Mouse (Mus musculus) layer of hippocampus, postnatal 36 days (tissue): ENCODE measurements at regions not wholly inside any gene's neighbourhood (a gene's known extent, or its start where the extent isn't known, plus 50 kb on each side); places are given as distances from the start of the nearest gene placed in this dataset.

Experiments
- DNase-seq, 2 experiments: peaks; one replicate each; pipeline ENCODE4 v3.0.0; 2022

DNA sequence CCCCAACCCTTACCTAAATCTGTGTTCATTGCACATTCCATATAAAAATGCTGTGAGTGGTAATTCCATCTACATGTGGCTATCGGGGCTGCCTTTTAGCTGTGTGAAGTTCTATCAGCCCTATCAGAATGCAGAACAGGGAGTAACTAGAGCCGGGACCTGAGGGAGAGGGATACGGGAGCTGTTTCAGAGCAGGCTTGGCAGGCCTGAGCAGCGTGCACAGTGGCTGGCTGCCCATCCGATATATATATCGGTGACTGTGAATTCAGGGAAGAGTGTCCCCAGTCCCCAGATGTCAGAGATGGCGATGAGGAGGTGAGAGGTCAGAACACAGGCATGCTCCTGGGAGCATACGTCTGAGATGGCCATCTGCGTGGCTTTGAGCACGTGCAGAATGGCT is 79.0 kb downstream of the Arl4c start:
- DNase-seq, result no peak

GRCm38 (mm10) chr1:88622356-88622755 is 79.7 kb downstream of the Arl4c start:
- no peak for DNase-seq

DNA sequence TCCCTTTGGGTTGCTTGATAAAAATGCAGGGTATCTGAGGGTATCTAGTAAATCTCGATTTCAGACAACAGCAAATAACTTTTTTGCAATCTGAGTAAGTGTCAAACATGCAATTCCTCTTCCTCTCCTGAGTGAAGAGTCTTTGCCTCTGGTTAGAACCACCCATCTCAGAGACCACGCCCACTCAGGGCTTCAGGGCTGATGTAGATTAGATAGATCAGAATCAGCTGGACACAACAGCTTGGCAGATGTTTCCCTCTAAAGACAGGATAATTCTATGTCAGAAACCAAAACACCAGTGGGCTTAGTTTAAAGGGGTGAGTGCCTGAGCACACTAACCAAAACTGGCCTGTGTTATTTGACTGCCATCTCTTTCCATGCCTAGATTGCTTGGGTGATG is 80.8 kb downstream of the Arl4c start:
- DNase-seq, result no peak

DNA sequence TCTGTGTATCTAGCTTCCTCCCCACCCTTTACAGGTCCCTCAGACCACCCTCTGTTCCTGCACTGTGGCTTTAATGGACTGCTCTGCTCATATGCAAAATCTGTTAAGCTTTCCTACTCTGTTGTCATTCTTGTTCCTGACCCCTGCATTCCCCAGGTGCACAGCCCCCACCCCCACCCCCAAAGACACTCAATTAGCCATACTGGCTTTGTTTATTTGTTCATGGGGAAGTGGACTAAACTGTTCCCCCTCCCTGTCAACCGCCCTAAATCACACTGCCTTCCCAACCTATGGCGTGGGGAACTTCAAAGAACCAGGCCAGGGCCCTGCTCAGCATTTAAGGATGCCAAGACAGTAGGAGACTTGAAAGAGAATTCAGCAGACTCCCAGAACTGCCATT is 89.0 kb downstream of the Arl4c start:
- no peak for DNase-seq

DNA sequence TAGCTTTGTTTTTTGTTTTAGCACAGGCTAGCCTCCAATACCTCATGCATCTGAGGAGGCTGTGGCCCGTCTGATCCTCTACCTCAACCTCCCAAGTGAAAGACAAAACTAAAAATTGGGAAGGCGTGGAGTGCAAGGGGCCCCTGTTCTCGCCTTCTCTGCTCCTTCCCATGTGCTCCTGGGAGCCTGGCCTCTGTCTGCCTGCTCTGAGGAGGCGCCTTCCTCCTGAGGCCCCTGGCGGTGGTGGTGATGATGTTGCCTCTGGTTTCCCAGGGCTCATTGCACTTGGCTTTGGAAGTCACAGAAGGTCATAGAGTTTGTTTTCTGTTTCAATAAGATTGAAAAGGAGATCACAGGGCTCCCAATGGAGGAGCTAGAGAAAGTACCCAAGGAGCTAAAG is 90.8 kb downstream of the Arl4c start:
- DNase-seq, result no peak

DNA sequence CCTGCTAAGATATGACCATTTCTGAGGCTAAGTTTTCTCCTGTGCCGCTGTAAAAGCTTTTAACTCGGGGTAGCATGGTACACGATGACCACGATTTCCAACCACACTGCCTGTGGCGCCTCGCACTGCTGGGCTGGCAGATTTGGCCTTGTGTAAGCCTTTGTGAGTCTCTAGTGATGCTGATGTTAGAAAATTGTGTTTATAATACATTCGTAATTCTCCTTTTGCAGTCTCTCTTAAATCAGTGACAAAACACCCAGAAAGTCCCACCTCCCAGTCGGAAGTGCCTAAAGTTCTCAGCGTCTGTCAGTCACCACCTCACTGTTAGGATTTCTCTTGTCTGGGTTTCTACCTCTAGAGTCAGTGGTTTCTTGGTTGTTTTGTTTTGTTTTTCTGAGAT is 91.2 kb downstream of the Arl4c start:
- DNase-seq, result no peak

DNA sequence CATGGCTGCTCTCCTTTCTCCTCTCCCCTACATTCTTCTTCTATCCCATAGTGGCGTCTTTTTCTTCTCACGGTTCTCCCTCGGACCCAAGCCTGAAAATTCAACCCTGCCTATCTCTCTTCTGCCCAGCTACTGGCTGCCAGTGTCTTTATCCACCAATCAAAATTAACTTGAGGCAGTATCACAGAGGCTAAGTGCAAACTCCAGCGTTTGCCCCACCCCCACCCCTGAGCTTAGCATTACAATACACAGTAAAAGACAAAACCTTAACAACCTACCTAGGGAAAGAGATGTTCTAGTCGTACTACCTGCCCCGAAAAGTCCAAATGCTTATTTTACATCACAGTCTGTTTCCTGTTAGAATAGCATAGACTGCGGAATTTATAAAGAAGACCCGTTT is 93.2 kb downstream of the Arl4c start:
- no peak for DNase-seq

DNA sequence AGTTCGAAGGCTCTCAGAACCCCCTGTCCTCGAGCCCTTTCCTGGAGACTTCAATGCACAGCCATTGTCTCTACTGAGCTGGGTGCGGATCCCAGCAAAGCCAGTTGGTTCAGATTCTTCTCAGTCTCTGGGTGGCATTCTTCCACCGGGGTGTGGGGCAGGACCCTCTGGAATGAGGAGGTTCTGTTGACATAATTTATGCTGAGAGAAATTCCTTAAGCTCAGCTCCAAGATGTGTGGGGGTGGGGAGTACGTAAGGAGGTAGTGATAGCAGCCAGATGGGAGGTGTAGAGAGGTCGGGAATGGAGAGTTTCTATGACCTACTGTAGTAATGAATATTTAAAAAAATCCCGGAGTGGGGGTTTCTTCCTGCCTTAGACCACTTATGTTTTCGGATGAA is 93.8 kb downstream of the Arl4c start:
- no peak for DNase-seq

DNA sequence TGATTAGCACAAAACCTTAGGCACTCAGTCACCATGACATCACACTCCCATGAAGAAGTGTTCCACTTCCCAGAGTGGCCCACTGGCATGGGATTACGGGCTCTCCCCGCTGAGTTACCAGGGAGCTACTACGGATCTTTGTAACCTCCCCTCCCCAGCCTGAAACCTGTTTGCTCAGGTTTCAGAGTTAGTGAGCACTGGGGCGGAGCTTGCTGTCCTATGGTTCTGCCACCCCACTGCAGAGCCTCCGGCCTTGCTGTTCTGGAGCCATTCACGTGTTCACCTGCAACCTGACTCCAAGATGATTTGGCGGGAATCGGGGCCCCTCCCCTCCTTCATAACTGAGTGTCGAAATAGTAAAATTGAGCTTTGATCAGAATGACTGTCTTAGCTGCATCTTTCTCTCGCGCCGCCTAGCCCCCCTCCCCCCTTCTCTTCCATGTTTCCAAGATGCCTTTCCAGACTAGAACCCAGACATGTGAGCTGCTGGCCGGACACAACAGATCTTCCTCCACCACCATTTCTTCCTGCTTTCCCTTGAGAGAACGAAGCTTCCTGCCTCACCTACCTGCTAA is 95.8 kb upstream of the Glrp1 start:
- no peak for DNase-seq

DNA sequence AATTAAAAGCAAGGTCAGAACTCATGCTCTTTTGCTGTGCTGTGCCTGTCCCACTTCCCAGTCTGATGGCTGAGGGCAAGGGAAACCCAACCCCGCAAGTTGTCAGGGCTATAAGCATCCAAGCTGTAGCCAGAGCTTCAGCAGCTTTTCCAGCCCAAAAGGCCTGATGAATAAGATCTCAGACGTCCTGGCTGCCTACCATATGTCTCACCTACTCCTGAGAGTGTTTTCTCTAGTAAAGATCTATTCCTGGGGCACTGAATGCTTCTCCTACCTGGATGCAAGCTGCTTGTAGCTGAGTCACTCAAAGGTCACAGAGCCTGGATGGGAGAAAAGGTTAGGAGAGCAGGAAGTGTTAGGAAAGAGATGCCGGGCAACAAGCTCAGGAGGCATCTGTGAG is 92.4 kb upstream of the Glrp1 start:
- no peak for DNase-seq

GRCm38 (mm10) chr1:88601801-88602200 is 91.9 kb upstream of the Glrp1 start:
- no peak for DNase-seq

DNA sequence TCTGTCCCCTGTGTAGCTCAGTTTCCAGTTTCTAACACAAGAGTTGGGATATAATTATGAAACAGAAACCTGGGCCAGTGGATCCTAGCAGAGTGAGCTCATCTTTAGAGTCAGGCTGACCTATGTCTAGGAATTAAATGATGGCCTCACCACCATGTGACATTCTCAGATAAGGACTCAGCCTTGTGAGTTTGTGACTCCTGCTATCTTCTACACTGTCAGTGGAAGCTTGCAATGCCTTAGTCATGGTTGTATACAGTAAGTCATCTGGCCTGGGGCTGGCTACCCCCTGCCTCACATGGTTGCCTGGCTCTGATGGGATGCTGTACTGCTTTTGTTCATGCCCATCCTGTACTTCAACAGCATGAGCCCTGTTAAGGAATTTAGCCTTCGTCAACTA is 90.3 kb upstream of the Glrp1 start:
- DNase-seq, result no peak

- DNase-seq, result peak in 1 of 2 experiments; percentile 28
These were observed 84.8 kb upstream of the Glrp1 start for GRCm38 (mm10) chr1:88594484-88595254.

DNA sequence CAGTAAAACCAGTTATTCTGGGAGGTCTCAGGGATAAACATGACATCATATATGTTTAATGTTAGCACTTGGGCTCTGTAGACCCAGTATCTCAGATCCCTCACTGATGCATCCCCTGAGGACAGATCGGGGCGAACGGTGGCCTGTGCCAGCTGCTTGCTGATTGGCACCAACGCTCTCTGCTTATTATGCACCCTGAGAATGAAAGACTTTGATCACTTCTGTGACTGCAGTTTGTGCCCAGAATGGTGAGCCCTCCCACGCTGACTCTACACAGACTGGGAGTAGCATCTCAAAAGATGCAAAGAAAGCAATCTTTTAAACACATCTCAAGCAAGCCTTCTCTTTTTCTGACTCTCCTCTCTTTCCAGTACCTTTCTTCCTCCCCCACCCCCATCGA is 82.2 kb upstream of the Glrp1 start:
- DNase-seq, result no peak

DNA sequence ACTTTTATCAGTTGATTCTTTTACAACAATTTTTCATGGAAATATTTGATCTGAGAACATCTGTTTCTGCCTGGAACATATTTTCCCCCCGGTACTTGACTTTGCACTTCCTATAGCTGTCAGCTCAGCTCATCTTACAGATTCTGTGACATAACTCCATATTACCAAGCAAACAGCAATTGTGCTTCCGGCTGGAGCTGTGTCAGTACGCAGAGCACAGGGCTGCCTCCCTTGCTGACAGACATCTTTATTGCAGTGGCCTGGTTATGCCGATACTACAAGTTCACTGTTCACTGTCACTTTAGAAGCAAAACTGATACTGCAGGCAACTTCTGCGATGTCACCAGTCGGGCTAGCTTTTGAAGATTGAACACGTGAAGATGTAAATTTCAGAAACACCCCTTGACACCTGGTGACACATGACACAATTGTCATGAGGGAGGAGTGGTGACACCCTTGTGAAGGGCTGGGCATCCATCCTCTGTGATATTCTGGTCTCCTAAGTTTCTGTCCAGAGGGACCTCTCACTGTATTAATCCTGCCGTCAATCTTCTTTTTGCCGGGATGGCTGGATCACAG is 81.0 kb upstream of the Glrp1 start:
- DNase-seq, result no peak

DNA sequence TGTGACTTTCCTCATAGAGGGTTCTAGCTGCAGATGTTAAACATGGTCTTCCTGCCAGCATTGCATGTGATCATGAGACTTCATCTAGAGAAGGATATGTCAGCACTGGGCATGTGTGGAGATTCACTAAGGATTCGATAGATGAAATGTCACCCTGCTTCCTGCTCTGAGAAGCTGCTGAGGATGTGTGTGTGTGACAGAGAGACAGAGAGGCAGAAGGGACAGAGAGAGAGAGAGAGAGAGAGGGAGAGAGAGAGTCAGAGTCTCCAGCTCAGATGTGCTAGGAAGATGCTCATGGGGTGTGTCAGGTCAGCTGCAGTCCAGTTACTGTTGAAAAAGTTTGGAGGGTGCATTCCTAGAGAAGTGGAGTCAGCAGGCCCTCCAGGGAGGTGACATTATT is 78.9 kb upstream of the Glrp1 start:
- no peak for DNase-seq

DNA sequence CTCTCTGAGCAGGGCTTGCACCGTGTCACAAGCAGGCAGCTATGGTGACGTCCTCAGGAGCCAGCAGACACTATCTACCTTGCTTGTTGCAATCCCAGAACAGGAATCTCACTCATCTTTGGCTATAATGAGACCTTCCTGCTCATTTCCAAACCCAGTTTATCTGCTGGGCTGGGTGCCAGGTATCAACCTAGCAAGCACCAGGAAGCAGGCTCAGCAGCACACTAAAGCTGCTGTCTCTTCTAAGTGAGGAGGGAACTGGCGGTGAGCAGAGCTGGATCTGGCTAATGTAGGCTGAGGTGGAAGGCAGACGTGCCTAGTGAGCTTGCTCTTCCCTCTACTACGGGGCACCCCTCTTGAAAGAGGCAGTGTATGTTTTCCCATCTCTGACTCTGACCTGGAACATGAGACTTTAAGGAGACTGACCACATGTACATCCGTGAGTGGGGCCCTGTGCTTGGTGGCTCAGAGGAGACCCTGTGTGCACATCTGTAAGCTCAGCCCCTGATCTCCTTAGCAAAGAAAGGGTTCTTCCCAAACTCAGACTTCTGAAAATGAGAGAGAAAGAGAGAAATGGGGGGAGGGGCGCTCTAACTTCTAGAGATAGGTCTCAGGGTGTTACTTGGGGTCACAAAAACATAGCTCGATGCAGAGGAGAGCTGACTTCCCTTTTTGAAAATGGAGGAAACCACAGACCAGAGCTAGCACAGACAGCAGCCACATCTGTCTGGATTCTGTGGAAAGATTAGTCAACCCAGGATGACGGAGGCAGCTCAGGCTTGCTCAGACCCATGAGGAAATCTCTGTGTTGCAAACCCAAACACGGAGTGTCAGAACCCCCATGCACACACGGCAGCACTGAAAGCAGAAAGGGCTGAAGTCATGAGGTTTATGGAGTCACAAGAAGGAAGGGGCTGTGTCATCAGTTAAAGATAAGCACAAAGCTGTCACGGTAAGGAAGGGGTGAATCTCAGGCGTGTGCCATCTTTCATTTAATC is 77.3 kb upstream of the Glrp1 start:
- no peak for DNase-seq

GRCm38 (mm10) chr1:88586128-88586527 is 76.3 kb upstream of the Glrp1 start:
- no peak for DNase-seq

GRCm38 (mm10) chr1:88584515-88585033 is 74.7 kb upstream of the Glrp1 start:
- no peak for DNase-seq

GRCm38 (mm10) chr1:88578231-88578620 is 68.4 kb upstream of the Glrp1 start:
- no peak for DNase-seq

DNA sequence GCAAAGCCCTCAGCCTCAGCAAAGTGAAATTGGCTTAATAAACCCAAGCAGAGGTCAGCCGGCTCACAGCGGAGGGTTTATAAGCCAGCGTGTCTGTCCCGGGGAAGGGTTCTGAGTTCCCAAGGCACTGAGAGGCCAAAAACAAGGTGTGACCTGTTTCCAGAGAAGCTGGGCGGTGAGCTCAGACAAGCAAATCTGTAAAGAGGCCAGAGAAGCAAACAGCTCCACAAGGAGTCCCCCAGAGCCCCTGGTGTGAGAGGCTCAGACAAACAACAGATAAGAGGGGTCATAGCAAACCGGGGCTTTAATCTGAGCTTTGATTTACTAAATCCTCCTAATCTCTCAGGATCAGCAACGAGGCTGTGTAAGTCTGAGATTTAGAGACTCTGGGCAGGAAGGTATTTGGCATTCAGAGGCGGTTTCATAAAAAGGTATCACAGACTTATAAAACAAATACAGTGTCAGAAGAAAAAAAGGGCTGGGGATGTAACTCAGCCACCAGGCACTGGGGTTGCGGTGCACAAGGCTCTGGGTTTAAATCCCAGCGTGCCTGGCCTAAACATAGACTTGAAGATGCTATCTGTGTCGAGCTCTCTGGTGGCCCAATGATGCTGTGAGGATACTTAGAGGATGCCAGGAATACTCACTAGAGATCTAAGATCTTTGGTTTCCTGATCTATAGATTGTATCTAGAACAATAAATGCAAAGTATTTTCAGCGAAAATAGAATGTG is 67.8 kb upstream of the Glrp1 start:
- no peak for DNase-seq
